Comparison of ENCODE assay signal across 18 mouse cellular contexts in genomic region chr16:5957418-5957817, GRCm38 (mm10).
DNase-seq lines count a peak whose midpoint lies in the region; ATAC-seq lines count a peak whose summit lies in the region.
"Had no signal": no experiment of that assay in that cellular context is flagged by ENCODE, and none has a peak within 500 bp of the region (broad histone marks: within the 10 kb centered on the region; RNA-seq: fewer than 3 reads in every experiment).

No protein-coding gene starts in this region.

- peak; percentile 17 to 29 for DNase-seq in cerebellum, adult 18-20 months
- no peak for DNase-seq in cerebellum, postnatal 4 days (ENCODE audit: low spot score in 2 of 2)
- peak; percentile 40 to 54 for DNase-seq in cerebellum, postnatal 25 days
- DNase-seq in cerebellum, postnatal 36 days = peak; percentile 15 to 23
- DNase-seq in testis, postnatal 14 days (ENCODE audit: low spot score) = no peak
- DNase-seq: adrenal gland, adult 8-10 months; adrenal gland, postnatal 36 days; B cell, adult 2 months; forebrain, postnatal 0 days; gastrocnemius, adult 2 months; gastrocnemius, postnatal 25 days; heart, postnatal 14 days; kidney, adult 8-10 months had no signal

- ATAC-seq in cerebellum, adult (ENCODE audit: insufficient number of reproducible peaks, low FRiP score, low TSS enrichment) = no peak
- ATAC-seq in megakaryocyte progenitor cell, adult 5-6 weeks (replicated peaks; ENCODE audit: poor library complexity) = peak; percentile 42
- ATAC-seq: CD4-positive, CD25-positive, alpha-beta regulatory T cell, adult 4 months; forebrain, embryonic 13.5 days; forebrain, postnatal 0 days; intestine, embryonic 15.5 days had no signal

Comparison
In these comparisons a context has a peak if more than half of its experiments do, and no peak if none do; other contexts are left out.
1. DNase-seq: peak in cerebellum, adult 18-20 months (2 of 2), cerebellum, postnatal 25 days (2 of 2) and cerebellum, postnatal 36 days (2 of 2); none in cerebellum, postnatal 4 days (0 of 2) and testis, postnatal 14 days (single experiment).